In genomic region chr7:70850726-70851125, GRCm38 (mm10) we compare ENCODE assay signal across 18 mouse cellular contexts.
DNase-seq lines count a peak whose midpoint lies in the region; ATAC-seq and TF ChIP-seq lines count a peak whose summit lies in the region.
"Had no signal": no experiment of that assay in that cellular context is flagged by ENCODE, and none has a peak within 500 bp of the region (broad histone marks: within the 10 kb centered on the region; RNA-seq: fewer than 3 reads in every experiment).

No protein-coding gene starts in this region.

- H3K4me2 ChIP-seq in forebrain, postnatal 0 days (ENCODE audit: low read depth), result no peak overlapping the region
- H3K4me2 ChIP-seq: embryonic facial prominence, embryonic 12.5 days; limb, embryonic 15.5 days had no signal

- no peak overlapping the region for H3K4me3 ChIP-seq in gastrocnemius, adult 2 months
- H3K4me3 ChIP-seq in kidney, adult 2 months (ENCODE audit: insufficient read depth, low read depth, low read length), result no peak overlapping the region
- no peak overlapping the region for H3K4me3 ChIP-seq in forebrain, postnatal 0 days (ENCODE audit: low read depth, low read length)
- H3K4me3 ChIP-seq: embryonic facial prominence, embryonic 12.5 days; limb, embryonic 15.5 days; myocyte had no signal

- no peak for TF ChIP-seq CTCF in gastrocnemius, adult 2 months (IDR thresholded peaks at IDR 0.05)
- TF ChIP-seq CTCF in kidney, adult 2 months (conservative IDR thresholded peaks at IDR 0.05; ENCODE audit: insufficient read depth, insufficient read length, low read depth, low read length), result no peak
- TF ChIP-seq CTCF in forebrain, postnatal 0 days (IDR thresholded peaks at IDR 0.05; ENCODE audit: low read depth), result no peak

- peak; percentile 32 for DNase-seq in gastrocnemius, adult 2 months
- DNase-seq in gastrocnemius, adult 18-20 months (ENCODE audit: low spot score), result no peak
- DNase-seq in kidney, adult 2 months, result peak; percentile 61
- DNase-seq in kidney, adult 18-20 months, result no peak
- peak; percentile 10 for DNase-seq in lung, postnatal 25 days (ENCODE audit: low spot score)
- DNase-seq in lung, postnatal 4 days, result no peak
- no peak for DNase-seq in forebrain, postnatal 0 days
- DNase-seq in ovary, postnatal 10 days (ENCODE audit: low spot score), result no peak
- DNase-seq: cerebellum, adult 9-10 months; layer of hippocampus, postnatal 36 days; midbrain, embryonic 14.5 days; retina, postnatal 1 day; right cerebral cortex, postnatal 4 days; thymus, postnatal 36 days had no signal

- no peak for TF ChIP-seq POLR2A in kidney, adult 2 months (IDR thresholded peaks at IDR 0.05; ENCODE audit: low read depth, low read length)

- H3K36me3 ChIP-seq in kidney, adult 2 months (ENCODE audit: control insufficient read depth, insufficient read depth, low read length), result no peaks in the 10 kb centered on the region
- H3K36me3 ChIP-seq in forebrain, postnatal 0 days (ENCODE audit: insufficient read depth), result no peaks in the 10 kb centered on the region
- H3K36me3 ChIP-seq: embryonic facial prominence, embryonic 12.5 days; limb, embryonic 15.5 days had no signal

- ATAC-seq in forebrain, postnatal 0 days, result no peak
- ATAC-seq: inflammation-experienced regulatory T-cells, adult 6 months had no signal

- H3K4me1 ChIP-seq in kidney, adult 2 months (ENCODE audit: control insufficient read depth, insufficient read depth, low read length), result no peaks in the 10 kb centered on the region
- H3K4me1 ChIP-seq in forebrain, postnatal 0 days (ENCODE audit: insufficient read depth), result no peaks in the 10 kb centered on the region
- H3K4me1 ChIP-seq: limb, embryonic 15.5 days had no signal

- no peaks in the 10 kb centered on the region for H3K9me3 ChIP-seq in forebrain, postnatal 0 days (ENCODE audit: low read length)
- H3K9me3 ChIP-seq: embryonic facial prominence, embryonic 12.5 days; limb, embryonic 15.5 days had no signal

- intact Hi-C loops in gastrocnemius, adult 2 months (cut with DNase I), result no loop called here

- H3K9ac ChIP-seq in forebrain, postnatal 0 days, result no peak overlapping the region
- H3K9ac ChIP-seq: embryonic facial prominence, embryonic 12.5 days; limb, embryonic 15.5 days had no signal

- no peaks in the 10 kb centered on the region for H3K27me3 ChIP-seq in kidney, adult 2 months (replicated peaks; ENCODE audit: control insufficient read depth, insufficient read depth, low read length)
- H3K27me3 ChIP-seq in forebrain, postnatal 0 days (ENCODE audit: insufficient read depth, low read length), result no peaks in the 10 kb centered on the region
- H3K27me3 ChIP-seq: embryonic facial prominence, embryonic 12.5 days; limb, embryonic 15.5 days had no signal

- H3K27ac ChIP-seq in gastrocnemius, adult 2 months, result peak overlapping the region; percentile 68
- H3K27ac ChIP-seq in kidney, adult 2 months (ENCODE audit: insufficient read depth, low read depth, low read length), result peak overlapping the region; percentile 45; the same call in 1 of the 2 replicates
- H3K27ac ChIP-seq in forebrain, postnatal 0 days (ENCODE audit: low read depth, low read length), result no peak overlapping the region
- H3K27ac ChIP-seq: embryonic facial prominence, embryonic 12.5 days; limb, embryonic 15.5 days had no signal

- WGBS in kidney, adult 2 months, result 73% methylated on average over 2 of the region's 2 CpGs
- WGBS in forebrain, postnatal 0 days, result 87% methylated on average over 2 of the region's 2 CpGs

Comparison
In these comparisons a context has a peak if more than half of its experiments do, and no peak if none do; other contexts are left out.
1. DNase-seq: peak in gastrocnemius, adult 2 months (single experiment), kidney, adult 2 months (single experiment) and lung, postnatal 25 days (single experiment); none in gastrocnemius, adult 18-20 months (single experiment), kidney, adult 18-20 months (single experiment), lung, postnatal 4 days (0 of 2), forebrain, postnatal 0 days (single experiment) and ovary, postnatal 10 days (single experiment).